Mouse (Mus musculus) lung, postnatal 25 days (tissue): Measurements from ENCODE around the gene Tmem87b.
A peak's percentile ranks its signal among the peaks of the same experiment; 100 is the strongest.

Experiments used
- DNase-seq: peaks from one replicate; pipeline ENCODE4 v3.0.0; 2022; ENCODE audit warnings: low spot score

Gene Tmem87b

DNA sequence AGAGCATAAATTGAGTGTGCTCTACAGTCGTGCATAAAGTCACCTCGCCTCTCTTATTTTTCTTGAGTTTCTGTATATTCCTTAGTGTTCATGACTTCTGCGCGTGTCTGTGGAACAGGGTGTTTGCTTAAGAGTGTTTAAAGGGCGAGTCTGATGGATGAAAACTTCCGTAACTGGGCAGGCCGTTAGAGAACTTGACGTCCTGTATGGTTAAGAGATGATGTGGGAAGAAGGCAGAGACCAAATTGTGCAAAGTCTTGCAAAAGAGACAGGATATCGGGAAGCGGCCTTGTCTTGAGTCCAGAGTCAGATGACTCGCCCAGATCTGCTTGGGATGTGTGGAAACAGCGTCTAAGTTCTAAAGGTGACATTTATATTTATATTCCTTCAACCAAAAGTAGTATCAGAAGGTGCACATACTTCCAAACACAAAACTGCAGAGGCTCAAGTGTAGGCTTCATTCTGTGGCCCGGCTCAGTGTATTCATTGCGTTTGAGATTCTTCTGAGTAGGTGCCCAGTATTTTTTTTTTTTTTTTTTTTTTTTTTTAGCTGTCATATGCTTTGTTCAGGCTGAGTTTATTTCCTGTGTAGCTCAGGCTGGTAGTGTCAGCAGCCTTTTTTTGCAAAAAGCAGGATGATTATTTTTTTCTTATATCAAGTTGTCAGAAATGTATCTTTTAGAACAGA, 1.2 kb downstream of the Tmem87b start:
- peak; percentile 58 for DNase-seq

DNA sequence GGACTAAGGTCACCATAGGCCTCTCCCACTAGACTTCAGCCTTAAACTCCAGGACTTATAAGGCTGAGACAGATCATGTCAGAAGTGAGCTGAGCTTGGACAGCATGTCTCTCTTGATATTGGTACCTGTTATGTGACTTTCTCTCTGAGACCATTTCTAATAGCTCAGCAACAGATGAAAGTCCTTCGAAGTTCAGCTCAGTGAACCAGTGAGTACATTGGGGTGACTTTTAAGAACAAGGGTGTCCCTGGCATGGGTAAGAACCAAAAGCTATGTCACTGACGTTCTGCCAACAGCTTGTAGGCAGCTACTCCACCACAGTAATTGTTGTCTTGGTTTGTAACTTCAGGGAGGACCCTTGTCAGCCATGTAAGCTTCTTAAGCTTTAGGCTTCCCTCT, 2.7 kb downstream of the Tmem87b start:
- DNase-seq, result no peak

DNA sequence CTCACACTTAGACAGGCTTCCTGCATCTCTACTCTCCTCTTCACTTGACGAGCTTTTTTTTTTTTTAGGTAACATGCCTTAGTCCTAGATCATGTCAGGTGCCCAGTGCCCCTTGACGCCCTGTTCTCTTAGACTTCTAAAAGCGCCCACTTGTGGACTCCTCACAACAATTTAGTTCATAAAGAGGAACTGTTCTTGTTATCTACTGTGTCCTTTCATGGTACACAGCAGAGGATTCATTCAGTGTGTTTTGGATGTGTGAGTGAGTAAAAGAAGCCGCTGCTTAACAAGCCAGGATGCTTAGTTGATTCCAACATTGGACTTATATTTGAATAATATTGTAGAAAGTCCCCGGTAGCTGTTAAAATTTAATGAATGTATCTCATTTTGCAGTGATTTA, 6.0 kb downstream of the Tmem87b start:
- DNase-seq, result no peak

DNA sequence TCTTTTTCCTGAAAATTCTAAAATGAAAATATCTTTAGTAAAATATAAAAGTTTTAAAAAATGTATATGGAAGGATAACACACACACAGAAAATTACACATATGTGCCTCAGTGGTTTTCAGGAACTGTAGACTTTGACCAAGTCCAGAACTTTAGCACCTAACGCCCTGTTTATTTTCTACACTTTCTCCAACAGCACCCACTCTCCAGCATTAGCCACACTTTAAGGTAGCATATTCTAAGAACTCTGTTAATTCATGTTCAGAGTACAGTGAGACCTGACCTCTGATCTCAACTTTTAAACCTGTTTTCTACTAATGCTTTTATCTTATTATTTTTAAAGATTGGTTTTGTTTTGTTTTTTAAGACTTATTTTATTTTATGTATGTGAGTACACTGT, 9.9 kb downstream of the Tmem87b start:
- DNase-seq, result no peak

DNA sequence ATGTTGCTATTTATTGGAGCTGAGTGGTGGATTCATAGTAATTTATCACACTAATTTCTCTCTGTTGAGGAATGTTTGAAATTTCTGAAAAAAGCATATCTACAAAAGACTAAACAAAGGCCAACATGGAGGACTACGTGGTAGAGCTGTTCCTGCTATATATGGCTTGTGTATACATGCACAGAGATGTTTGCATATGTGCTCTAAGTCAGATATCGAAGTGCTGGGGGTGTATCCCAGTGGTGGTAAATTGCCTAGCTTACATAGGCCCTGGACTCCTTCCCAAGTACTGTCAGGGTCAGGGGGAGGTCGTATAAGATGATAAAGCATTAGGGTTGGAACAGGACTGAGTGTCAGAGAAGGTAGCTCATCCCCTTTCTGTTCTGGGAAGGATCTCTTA, 14.7 kb downstream of the Tmem87b start:
- DNase-seq, result no peak

DNA sequence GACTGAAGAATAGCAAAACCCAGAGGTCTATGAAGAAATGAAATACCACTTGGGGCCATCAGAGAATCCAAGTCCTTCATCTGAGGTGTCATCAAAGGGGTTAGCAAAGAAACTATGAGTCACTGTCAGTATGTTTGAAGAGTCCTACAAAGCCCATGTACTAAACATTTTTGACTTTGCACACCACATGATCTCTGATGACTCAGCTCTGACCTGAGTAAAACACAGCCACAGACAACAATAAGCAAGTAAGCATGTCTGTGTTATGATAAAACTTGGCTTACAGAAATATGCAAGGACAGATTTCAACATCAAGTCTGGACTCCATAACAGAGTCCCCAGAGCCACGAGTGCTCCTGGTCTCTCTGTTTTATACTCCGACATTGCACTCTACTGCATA, 15.1 kb downstream of the Tmem87b start:
- no peak for DNase-seq

DNA sequence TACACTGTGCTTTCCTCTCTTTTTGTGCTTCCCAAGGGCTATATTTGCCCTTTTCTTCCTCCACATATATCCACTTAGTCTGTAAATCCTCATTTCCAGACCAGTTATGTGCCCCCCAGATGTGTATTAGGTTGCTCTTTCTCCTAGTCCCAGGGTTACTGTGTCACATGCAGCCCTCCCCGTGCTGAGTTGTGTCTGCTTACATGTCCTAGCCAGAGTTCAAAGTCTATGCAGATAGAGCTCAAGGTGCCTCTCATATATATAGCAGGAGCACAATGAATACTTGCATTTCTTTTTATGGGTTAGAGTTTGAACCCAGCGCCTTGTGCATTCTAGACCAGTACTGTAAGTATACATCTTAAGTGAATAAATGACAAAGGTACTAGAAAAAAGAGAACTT, 15.5 kb downstream of the Tmem87b start:
- DNase-seq, result no peak

DNA sequence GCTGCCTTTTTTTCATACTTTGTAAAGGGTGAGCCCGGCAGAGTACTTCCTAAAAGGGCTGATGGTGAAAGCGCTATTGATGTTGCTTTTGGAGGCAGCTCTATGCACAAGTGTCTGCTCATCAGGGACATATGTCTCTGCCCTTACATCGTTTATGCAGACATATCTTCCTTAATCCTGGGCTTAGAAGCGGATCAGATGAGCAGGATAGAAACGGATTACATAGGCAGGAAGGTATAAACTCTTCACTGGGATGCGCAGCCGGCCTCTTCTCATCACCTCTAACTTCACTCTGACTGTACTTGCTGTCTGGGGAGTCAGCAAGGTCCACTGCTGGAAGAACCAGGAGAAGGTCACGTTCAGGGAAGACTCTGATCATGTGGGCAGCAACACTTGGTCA, 19.6 kb downstream of the Tmem87b start:
- no peak for DNase-seq

DNA sequence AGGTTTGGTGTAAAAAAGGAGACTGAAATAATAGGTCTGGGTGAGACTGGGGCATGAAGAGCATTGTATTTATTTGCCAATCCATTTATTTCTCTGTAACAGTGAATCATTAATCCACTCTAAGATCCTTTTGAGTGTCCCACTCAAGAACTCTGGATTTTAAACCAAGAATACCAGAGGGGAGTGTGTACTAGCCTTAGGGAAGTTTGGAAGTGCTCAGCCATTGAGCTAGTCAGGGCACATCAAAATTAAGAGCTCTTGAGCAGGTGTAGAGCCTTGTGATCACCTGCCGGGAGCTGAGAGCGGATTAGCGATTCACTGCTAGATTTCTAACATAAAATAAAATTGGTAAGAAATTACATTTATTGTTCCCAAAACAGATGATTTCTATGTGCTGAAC, 20.7 kb downstream of the Tmem87b start:
- peak; percentile 21 for DNase-seq

DNA sequence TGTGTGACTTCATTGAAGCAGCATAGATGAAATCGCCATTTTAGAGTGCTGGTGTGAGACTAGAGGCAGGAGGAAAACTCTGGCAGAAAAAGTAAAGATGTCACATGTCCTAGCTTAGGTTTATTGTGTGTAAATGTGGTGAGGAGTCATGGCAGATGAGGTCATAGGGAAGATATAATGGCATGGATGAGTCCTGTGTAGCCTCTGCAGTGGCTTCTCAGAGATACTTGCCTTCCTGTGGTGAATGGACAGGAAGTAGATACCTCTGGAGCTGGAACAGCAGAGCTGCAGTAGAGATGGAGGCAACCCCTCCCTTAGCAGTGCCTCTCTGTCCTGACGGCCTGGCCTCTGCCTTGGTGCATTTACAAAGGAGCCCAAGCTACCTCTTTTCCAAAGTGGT, 21.6 kb downstream of the Tmem87b start:
- no peak for DNase-seq

DNA sequence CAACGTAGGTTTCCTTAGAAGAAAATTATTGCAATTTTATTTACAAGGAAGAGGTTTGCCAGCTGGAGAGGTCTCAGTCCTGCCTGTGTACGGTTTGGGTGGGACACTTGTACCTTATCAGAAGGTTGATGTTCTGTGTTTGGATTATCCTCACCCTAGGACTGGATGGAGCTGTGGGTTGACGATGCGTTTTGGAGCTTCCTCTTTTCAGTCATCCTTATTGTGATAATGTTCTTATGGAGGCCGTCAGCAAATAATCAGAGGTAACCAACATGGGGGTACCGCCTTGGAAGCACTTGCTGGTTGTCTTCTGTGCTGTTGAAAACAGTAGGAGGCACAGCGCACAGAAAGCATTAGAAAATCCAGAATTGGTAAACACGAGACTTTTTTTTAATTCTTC, 24.5 kb downstream of the Tmem87b start:
- no peak for DNase-seq

DNA sequence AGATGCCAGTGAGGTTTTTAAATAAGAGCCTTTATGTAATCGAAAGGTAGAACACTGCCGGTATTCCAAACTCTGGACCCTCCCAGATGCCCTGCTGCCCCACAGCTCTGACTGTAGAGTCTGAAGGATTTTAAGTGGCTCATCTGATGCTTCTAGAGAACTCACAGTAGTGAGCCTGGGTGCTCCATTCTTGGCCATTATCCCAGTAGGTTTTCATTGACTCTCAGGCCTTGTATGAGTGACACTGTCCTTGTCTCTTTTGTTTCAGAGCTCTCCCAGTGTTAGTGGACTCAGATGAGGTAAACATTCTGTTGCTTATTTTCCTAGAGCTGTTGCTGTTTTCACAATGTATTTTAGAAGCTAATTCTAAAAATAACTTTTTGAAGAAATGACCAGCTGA, 32.1 kb downstream of the Tmem87b start:
- DNase-seq, result no peak

DNA sequence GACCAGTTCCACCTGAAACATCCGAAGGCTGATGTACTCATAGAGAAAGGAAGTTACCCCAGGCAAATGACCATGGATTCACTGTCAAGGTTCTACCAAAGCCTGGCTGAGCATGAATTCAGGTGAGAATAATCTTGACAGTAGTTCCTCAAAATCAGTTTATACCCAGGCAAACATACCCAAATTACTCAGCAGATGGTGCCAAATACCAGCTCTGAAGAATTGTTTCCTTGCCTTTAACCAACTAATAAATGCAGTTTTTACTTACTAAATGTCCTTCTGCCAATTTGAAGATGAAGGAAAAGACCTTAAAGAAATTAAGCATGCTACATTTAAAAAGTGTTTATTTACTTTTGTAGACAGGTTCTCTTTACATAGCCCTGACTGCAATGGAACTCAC, 38.8 kb downstream of the Tmem87b start:
- no peak for DNase-seq

DNA sequence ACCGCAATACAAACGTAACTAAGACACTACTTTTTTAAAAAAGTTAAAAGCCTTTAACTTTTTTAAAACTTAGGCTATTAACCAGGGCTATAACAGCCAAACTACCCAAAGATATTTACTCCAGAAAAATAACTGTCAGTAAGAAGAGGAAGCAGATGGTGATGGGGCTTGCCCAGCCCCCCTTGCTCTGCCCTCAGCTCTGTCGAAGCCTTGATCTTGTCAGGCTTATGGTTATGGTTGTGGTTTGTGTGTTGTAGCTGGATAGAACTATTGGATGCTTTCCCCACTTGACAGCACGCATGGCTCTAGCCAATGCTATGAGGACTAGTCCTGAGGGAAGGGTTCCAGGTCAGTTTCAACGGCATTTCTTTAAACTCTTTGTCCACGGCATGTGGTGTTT, 41.0 kb downstream of the Tmem87b start:
- DNase-seq, result no peak

DNA sequence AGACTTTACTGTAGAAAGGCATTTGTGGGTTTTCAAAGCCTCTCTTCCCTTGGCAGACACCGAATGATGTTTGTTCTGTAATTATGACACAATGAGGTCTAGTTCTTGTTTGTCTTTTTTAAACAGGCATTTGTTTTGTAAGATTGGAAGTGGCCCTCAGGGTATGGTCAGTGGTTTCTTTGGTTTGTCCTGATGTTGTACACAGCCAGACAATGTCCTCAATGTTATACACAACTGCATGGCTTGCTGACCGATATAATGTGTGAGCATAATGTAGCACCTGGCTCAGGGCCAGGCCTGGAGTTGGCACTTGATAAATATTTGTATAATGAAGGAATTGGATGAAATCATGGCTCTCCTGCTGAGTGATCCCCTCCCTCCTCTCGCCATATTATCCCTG, 41.9 kb downstream of the Tmem87b start:
- DNase-seq, result no peak

DNA sequence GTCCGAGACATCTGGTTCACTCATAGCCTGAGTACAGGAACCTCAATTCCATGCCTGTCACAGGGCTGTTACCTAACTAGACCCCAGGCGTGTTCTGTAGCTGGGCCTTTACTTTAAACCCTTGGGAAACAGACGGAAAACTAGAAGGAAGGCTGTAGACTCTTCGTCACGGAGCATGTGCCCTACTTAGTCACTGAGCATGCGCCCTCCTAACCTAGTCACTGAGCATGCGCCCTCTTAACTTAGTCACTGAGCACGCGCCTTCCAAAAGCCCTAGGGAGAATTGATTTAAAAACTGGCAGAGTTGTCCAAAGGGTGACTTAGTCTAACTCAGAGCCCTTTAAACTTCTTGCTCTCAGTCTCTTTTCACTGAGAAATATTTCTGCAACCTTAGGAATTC, 44.7 kb downstream of the Tmem87b start, which contains the start of gene Fbln7:
Gene Fbln7 (plus strand): TSS at position 346 of the 400 bp plus-strand sequence.
- no peak for DNase-seq

DNA sequence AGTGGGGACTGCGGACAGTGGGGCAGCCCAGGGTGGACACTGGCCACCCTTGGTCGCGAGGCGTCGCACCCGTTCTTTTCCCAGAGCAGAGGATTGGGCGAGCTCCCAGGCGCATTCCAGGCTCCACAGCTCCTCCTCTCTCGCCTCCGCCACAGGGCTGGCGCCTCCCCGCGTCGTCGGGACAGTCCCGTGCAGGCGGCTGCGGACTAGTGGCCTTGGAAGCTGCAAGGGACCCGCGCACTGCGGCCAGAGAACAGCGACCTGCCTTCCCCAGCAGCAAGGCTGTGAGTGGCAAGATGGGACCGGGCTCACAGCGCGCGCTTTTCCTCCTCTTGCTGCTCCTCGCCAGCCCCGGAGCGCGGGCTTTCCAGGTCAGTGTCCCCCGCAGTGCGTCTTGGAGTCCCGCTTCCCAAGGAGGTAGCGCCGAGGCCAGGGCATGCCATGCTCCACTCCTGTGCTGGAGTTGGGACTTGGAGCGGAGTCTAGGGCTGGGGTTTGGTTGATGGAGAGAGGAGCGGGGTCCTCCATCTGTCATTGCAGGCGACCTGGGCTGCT, 45.9 kb downstream of the Tmem87b start:
- peak; percentile 36 for DNase-seq

DNA sequence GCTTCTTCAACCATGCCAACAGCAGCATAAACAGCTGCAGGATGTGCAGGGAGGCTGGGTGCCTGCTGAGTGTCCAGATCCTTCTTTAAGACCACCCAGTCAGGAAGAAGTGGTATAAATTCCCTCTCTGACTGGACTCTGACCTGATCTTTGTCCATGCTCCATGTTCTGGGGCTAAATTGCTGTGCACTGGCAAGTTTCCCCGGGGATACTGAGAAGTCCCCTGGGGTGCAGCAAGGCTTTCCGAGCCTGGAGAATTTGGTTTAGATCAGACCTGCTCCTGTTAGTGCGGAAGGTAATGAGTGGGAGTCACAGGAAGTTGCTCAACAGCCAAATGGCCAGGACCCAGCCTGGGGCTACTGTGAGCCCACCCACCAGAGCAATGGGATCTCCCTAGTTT, 47.1 kb downstream of the Tmem87b start:
- no peak for DNase-seq

DNA sequence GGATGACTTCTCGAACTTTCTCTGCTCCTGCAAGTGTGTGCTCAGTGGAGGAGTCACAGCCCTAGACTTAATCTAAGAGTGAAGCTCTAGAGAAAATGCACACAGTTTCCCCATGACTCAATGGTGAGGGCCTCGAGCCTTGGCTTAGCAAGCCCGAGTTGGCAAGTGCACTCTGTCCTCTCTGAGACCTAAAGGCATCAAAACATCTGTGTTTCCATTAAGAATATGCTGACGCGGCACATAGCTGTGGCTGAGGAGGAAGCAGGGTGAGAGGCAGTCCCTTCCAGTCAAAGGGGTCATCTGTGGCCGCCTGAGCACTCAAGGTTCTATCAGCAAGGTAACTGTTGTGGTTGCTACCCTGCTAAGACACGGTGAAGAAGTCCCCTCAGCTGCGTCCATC, 53.7 kb downstream of the Tmem87b start:
- no peak for DNase-seq

DNA sequence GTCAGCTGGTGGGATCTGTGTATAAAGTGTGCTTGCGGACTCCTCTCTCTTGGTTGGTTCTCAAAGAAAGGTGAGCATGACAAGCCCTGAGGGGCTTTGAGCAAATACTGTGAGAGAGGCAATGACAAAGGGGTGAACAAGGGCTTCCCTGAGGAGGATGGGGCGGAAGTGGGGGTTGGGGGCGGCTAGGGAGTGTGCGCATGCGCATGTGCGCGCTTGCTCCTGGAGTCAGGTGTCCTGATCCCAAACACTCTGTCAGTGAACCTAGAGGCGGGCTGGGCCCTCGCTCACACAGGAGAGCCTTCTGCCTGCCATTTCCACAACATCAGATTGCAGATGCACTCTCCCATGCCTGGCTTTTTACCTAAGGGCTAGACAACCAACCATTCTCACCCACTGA, 54.3 kb downstream of the Tmem87b start:
- no peak for DNase-seq

DNA sequence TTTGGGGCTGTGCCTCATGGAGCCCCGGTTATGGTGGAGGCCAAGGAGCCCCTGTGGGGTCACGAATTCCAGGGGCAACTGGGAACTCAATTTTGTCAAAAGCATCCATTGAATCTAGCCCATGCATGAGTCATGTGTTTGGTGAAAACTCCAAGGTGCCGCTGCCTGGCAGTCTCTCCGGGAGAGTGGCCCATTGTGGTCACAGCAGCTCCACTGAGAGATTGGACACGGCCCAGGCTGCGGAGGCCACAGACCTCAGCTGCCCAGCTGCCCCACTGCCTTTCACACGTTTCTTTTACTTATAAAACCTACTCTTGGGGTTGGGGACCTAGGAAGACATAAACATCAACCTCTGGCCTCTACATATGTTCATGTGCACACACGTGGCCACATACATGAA, 57.6 kb downstream of the Tmem87b start:
- no peak for DNase-seq

DNA sequence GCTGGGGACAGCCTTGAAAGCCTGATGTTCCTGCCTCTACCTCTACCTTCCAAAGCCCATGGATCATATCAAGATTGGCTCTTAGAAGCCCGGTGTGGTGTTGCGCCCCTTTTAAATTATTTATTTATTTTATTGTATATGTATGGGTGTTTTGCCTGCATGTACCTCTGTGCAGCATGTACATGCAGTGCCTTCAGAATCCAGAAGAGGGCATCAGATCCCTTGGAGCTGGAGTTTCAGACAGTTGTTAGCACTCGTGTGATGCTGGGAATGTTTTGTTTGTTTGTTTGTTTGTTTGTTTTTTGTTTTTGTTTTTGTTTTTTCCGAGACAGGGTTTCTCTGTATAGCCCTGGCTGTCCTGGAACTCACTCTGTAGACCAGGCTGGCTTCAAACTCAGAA, 63.3 kb downstream of the Tmem87b start:
- DNase-seq, result no peak

DNA sequence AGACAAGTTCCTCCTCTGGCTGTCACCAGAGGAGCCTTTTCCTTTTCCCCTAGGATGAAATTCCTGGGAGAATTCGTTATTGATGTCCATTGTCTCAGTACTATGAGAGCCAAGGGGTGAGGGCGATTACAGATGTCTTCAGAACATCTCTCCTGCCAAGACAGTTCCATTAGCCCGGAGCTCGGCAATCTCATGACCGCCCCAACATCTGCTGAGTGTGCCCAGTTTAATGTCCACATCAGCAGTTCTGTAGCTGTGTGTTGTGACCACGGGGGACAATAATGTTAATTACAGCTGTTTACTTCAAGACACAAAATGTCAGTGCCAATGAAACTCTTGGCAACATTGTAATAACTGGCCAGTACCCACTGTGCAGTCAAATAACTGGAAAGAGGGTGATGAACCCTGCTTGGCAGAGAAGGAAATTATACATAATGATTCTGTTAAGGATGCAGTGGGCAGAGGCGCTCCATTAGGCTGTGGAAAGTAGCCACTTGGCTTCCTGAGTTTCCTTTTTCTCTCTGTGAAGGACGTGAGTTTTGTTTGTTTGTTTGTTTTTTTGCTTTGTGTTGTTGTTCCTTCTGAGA, 67.4 kb downstream of the Tmem87b start:
- DNase-seq, result no peak
